Mouse (Mus musculus): ENCODE measurements around the gene Olfr1308. TPM values are rescaled to one million over a fixed set of nuclear protein-coding genes. Genes with fewer than 3 reads are reported as not detected.

Gene Olfr1308
- not detected in 2 replicates for polyA plus RNA-seq (2012; rRNA removed)

DNA sequence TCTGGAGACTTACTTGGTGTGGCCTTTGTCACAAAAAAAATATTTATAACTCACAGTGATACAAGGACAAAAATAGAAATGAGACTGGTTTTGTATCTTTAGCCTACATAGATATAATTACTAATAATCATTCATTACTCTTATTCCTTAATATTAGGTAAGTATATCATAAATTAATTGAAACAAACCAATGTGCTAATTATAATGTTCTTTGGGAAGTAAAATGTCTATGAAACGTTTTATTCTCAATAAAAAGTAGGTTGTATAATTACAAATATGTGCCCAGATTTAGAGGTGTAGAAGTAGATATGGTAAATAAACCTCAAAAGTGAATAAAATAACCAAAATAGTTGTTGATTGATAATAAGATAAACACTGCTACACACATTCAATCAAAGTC, at the start of gene Olfr1308:
Gene Olfr1308, minus strand, starts transcription at position 101 of the 400 bp plus-strand sequence.
- no peaks in the 10 kb centered on the region for H3K27me3 ChIP-seq (ENCODE audit: control insufficient read depth, insufficient read depth, low read length)

DNA sequence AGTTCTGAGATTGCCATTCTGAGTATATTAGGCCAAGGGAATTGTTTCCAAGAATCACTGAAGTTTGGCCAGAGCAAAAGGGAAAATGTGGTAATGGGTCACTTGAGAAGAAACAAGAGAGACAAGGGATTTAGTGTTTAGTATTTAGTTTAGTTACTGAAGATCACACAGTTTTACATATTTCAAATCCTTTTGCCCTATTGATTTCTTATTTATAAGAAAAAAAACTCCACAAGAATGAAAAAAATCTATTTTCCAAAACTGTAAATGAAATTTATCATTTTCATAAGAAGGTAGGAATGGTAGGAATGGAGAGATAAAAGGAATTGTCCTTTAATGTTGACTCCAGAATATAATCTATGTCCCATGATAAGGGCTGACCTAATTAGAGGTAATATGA, 47.9 kb upstream of the Olfr1308 start, which contains the start of gene Olfr1310:
Gene Olfr1310, minus strand, starts transcription at position 101 of the 400 bp plus-strand sequence.
- H3K4me3 ChIP-seq (ENCODE audit: control insufficient read depth, insufficient read depth, low read length): no peak within 1 kb of the TSS

More for the DNA sequence above, at the start of gene Olfr1308:
- H3K4me1 ChIP-seq (replicated peaks; ENCODE audit: control insufficient read depth, insufficient read depth, low read length): no peaks in the 10 kb centered on the region
- H3K36me3 ChIP-seq (ENCODE audit: control insufficient read depth, insufficient read depth, low read length): no peaks in the 10 kb centered on the region
- TF ChIP-seq POLR2A (IDR thresholded peaks at IDR 0.05; ENCODE audit: control insufficient read depth, extremely low read depth, insufficient read depth, low read length, poor library complexity) (no peak), CTCF (IDR thresholded peaks at IDR 0.05; ENCODE audit: borderline replicate concordance, control insufficient read depth, extremely low read depth, insufficient read depth, low read length, poor library complexity) (no peak)
- DNase-seq: no peak
- H3K4me3 ChIP-seq (ENCODE audit: control insufficient read depth, insufficient read depth, low read length): no peak within 1 kb of the TSS
- 53% methylated on average over 1 of the region's 1 CpGs for WGBS
- no peak within 1 kb of the TSS for H3K27ac ChIP-seq (ENCODE audit: control insufficient read depth, insufficient read depth, low read length)

DNA sequence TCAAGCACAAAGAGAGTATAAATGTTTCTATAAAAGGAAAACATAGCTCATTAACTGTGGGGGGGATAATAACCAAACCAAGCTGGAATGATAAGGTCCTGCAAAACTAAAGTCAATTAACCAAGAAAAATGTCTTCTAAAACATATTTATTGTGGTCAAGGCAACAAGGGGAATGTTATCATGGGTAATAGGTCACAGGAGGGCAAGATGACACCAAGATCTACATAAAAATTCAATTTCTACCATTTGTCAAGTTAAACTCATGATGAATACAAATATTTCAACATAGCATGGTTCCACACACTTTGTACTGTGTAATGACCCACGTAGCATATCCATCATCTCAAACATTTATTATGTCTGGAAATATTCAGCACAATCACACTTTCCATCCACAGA, 25.4 kb upstream of the Olfr1308 start, which contains the start of gene Olfr1309:
Gene Olfr1309, minus strand, starts transcription at position 101 of the 400 bp plus-strand sequence.
- Histone ChIP-seq H3K36me3 (ENCODE audit: control insufficient read depth, insufficient read depth, low read length) (no peaks in the 10 kb centered on the region), H3K4me1 (replicated peaks; ENCODE audit: control insufficient read depth, insufficient read depth, low read length) (no peaks in the 10 kb centered on the region), H3K4me3 (ENCODE audit: control insufficient read depth, insufficient read depth, low read length) (no peak within 1 kb of the TSS), H3K27me3 (ENCODE audit: control insufficient read depth, insufficient read depth, low read length) (no peaks in the 10 kb centered on the region), H3K27ac (ENCODE audit: control insufficient read depth, insufficient read depth, low read length) (no peak within 1 kb of the TSS)
- WGBS: 59% methylated on average over 1 of the region's 1 CpGs
- TF ChIP-seq POLR2A (IDR thresholded peaks at IDR 0.05; ENCODE audit: control insufficient read depth, extremely low read depth, insufficient read depth, low read length, poor library complexity) (no peak), CTCF (IDR thresholded peaks at IDR 0.05; ENCODE audit: borderline replicate concordance, control insufficient read depth, extremely low read depth, insufficient read depth, low read length, poor library complexity) (no peak)
- no peak for DNase-seq

More for the DNA sequence above, 47.9 kb upstream of the Olfr1308 start, which contains the start of gene Olfr1310:
- DNase-seq: no peak
- H3K27ac ChIP-seq (ENCODE audit: control insufficient read depth, insufficient read depth, low read length): no peak within 1 kb of the TSS
- TF ChIP-seq CTCF (IDR thresholded peaks at IDR 0.05; ENCODE audit: borderline replicate concordance, control insufficient read depth, extremely low read depth, insufficient read depth, low read length, poor library complexity) (no peak), POLR2A (IDR thresholded peaks at IDR 0.05; ENCODE audit: control insufficient read depth, extremely low read depth, insufficient read depth, low read length, poor library complexity) (no peak)
- H3K36me3 ChIP-seq (ENCODE audit: control insufficient read depth, insufficient read depth, low read length): no peaks in the 10 kb centered on the region
- H3K27me3 ChIP-seq (ENCODE audit: control insufficient read depth, insufficient read depth, low read length): no peaks in the 10 kb centered on the region
- H3K4me1 ChIP-seq (replicated peaks; ENCODE audit: control insufficient read depth, insufficient read depth, low read length): no peaks in the 10 kb centered on the region

DNA sequence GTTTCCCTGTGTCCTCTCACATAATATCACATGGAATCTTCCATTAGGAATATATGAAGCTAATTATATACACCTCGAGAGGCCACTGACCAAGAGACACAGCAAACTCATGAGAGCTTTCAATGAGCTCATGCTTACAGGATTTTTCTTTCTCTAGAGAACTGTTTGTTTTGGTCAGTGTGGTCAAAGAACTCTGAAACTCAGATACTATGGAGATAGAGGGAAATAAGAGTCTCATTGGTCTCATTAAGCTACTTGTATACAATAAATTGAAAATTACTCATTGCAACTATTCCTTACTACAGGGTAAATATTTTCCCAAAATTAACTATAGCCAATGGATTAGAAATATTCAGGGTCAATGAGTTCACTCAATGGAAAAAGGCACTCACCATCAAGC, 15.4 kb downstream of the Olfr1308 start, which contains the start of gene Olfr1307:
Gene Olfr1307, minus strand, starts transcription at position 101 of the 400 bp plus-strand sequence.
- TF ChIP-seq CTCF (IDR thresholded peaks at IDR 0.05; ENCODE audit: borderline replicate concordance, control insufficient read depth, extremely low read depth, insufficient read depth, low read length, poor library complexity) (no peak), POLR2A (IDR thresholded peaks at IDR 0.05; ENCODE audit: control insufficient read depth, extremely low read depth, insufficient read depth, low read length, poor library complexity) (no peak)
- 80% methylated on average over 1 of the region's 1 CpGs for WGBS
- no peak within 1 kb of the TSS for H3K4me3 ChIP-seq (ENCODE audit: control insufficient read depth, insufficient read depth, low read length)
- H3K27me3 ChIP-seq (ENCODE audit: control insufficient read depth, insufficient read depth, low read length): no peaks in the 10 kb centered on the region
- no peaks in the 10 kb centered on the region for H3K36me3 ChIP-seq (ENCODE audit: control insufficient read depth, insufficient read depth, low read length)
- H3K4me1 ChIP-seq (replicated peaks; ENCODE audit: control insufficient read depth, insufficient read depth, low read length): no peaks in the 10 kb centered on the region
- DNase-seq: no peak
- no peak within 1 kb of the TSS for H3K27ac ChIP-seq (ENCODE audit: control insufficient read depth, insufficient read depth, low read length)

DNA sequence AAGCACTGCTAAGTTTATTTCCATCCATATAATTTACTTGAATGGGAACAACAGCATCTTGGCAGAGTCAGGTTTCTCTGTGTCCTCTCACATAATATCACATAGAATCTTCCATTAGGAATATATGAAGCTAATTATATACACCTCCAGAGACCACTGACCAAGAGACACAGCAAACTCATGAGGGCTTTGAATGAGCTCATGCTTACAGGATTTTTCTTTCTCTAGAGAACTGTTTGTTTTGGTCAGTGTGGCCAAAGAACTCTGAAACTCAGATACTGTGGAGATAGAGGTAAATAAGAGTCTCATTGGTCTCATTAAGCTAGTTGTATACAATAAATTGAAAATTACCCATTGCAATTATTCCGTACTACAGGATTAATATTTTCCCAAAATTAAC, 48.6 kb downstream of the Olfr1308 start, which contains the start of gene Olfr1306:
Gene Olfr1306, minus strand, starts transcription at position 101 of the 400 bp plus-strand sequence.
- WGBS: 92% methylated on average over 1 of the region's 1 CpGs
- TF ChIP-seq POLR2A (IDR thresholded peaks at IDR 0.05; ENCODE audit: control insufficient read depth, extremely low read depth, insufficient read depth, low read length, poor library complexity) (no peak), CTCF (IDR thresholded peaks at IDR 0.05; ENCODE audit: borderline replicate concordance, control insufficient read depth, extremely low read depth, insufficient read depth, low read length, poor library complexity) (no peak)
- Histone ChIP-seq H3K27me3 (ENCODE audit: control insufficient read depth, insufficient read depth, low read length) (no peaks in the 10 kb centered on the region), H3K27ac (ENCODE audit: control insufficient read depth, insufficient read depth, low read length) (no peak within 1 kb of the TSS), H3K4me3 (ENCODE audit: control insufficient read depth, insufficient read depth, low read length) (no peak within 1 kb of the TSS), H3K4me1 (replicated peaks; ENCODE audit: control insufficient read depth, insufficient read depth, low read length) (no peaks in the 10 kb centered on the region), H3K36me3 (ENCODE audit: control insufficient read depth, insufficient read depth, low read length) (no peaks in the 10 kb centered on the region)
- DNase-seq: no peak

Other genes with a start within 250 kb of the Olfr1308 start
- gene Olfr1301, start 213.9 kb downstream of the Olfr1308 start, polyA plus RNA-seq (2012; rRNA removed): not detected in 2 replicates
- gene Olfr1302, start 187.5 kb downstream of the Olfr1308 start, polyA plus RNA-seq (2012; rRNA removed): not detected in 2 replicates
- gene Olfr1303, start 144.6 kb downstream of the Olfr1308 start, polyA plus RNA-seq (2012; rRNA removed): not detected in 2 replicates
- not detected in 2 replicates for gene Olfr1305, start 87.8 kb downstream of the Olfr1308 start, polyA plus RNA-seq (2012; rRNA removed)
- not detected in 2 replicates for gene Olfr1306, start 48.7 kb downstream of the Olfr1308 start, polyA plus RNA-seq (2012; rRNA removed)
- gene Olfr1307, start 15.5 kb downstream of the Olfr1308 start, polyA plus RNA-seq (2012; rRNA removed): not detected in 2 replicates
- not detected in 2 replicates for gene Olfr1309, start 25.3 kb upstream of the Olfr1308 start, polyA plus RNA-seq (2012; rRNA removed)
- gene Olfr1310, start 47.8 kb upstream of the Olfr1308 start, polyA plus RNA-seq (2012; rRNA removed): not detected in 2 replicates
- not detected in 2 replicates for gene Olfr1311, start 59.5 kb upstream of the Olfr1308 start, polyA plus RNA-seq (2012; rRNA removed)
- gene Olfr1312, start 85.3 kb upstream of the Olfr1308 start, polyA plus RNA-seq (2012; rRNA removed): not detected in 2 replicates
- not detected in 2 replicates for gene Olfr1313, start 112.9 kb upstream of the Olfr1308 start, polyA plus RNA-seq (2012; rRNA removed)
- gene Olfr1314, start 131.8 kb upstream of the Olfr1308 start, polyA plus RNA-seq (2012; rRNA removed): not detected in 2 replicates
- not detected in 2 replicates for gene Olfr1315-ps1, start 150.5 kb upstream of the Olfr1308 start, polyA plus RNA-seq (2012; rRNA removed)
- gene Olfr1316, start 170.0 kb upstream of the Olfr1308 start, polyA plus RNA-seq (2012; rRNA removed): not detected in 2 replicates
- gene Olfr1317, start 175.4 kb upstream of the Olfr1308 start, polyA plus RNA-seq (2012; rRNA removed): not detected in 2 replicates
- gene Olfr1318, start 189.3 kb upstream of the Olfr1308 start, polyA plus RNA-seq (2012; rRNA removed): not detected in 2 replicates